Mouse (Mus musculus) liver, embryonic 11.5 days (tissue): Measurements from ENCODE around the gene Ifna15. TPM values are rescaled to one million over a fixed set of nuclear protein-coding genes. Genes with fewer than 3 reads are reported as not detected.
"Not testable (repeated sequence)": the region's sequence is repeated elsewhere in the genome, so short reads cannot be mapped to it uniquely, and the experiment has no call there.

Source experiments
- ATAC-seq: fragments of 200-750 bp; cut with Nextera tagmentation; replicated peaks from 2 replicates; pipeline ENCODE4 v1.8.0; 2017; ENCODE audit warnings: moderate number of reproducible peaks, mild to moderate bottlenecking, moderate TSS enrichment, moderate library complexity; ENCODE audit not compliant: low FRiP score
- DNase-seq: peaks from one replicate; pipeline ENCODE4 v3.0.0-alpha.2; 2017; ENCODE audit warnings: low spot score
- H3K27ac ChIP-seq: fragments of 300-500 bp; sonication (generic); 2 replicates; pipeline ENCODE4 v1.5.1; 2014; ENCODE audit warnings: mild to moderate bottlenecking, low read depth, low read length, control low read depth
- H3K27me3 ChIP-seq: fragments of 300-500 bp; sonication (generic); replicated peaks from 2 replicates; pipeline ENCODE4 v1.6.1; 2014; ENCODE audit warnings: low read length, mixed read lengths; ENCODE audit not compliant: control insufficient read depth, insufficient read depth
- H3K36me3 ChIP-seq: fragments of 300-500 bp; sonication (generic); 2 replicates; pipeline ENCODE4 v1.6.1; 2014; ENCODE audit warnings: mild to moderate bottlenecking, low read length, moderate library complexity, mixed read lengths; ENCODE audit not compliant: control insufficient read depth, insufficient read depth
- H3K4me1 ChIP-seq: fragments of 300-500 bp; sonication (generic); replicated peaks from 2 replicates; pipeline ENCODE4 v1.6.1; 2014; ENCODE audit warnings: low read length, mixed read lengths; ENCODE audit not compliant: control insufficient read depth, insufficient read depth
- H3K4me2 ChIP-seq: fragments of 300-500 bp; sonication (generic); 2 replicates; pipeline ENCODE4 v1.6.1; 2014; ENCODE audit warnings: mild to moderate bottlenecking, control low read depth, moderate library complexity
- H3K4me3 ChIP-seq: fragments of 300-500 bp; sonication (generic); 2 replicates; pipeline ENCODE4 v1.5.1; 2014; ENCODE audit warnings: low read depth, low read length, control low read depth
- H3K9ac ChIP-seq: fragments of 300-500 bp; sonication (generic); 2 replicates; pipeline ENCODE4 v1.6.1; 2014; ENCODE audit warnings: low read depth, low read length, control low read depth
- H3K9me3 ChIP-seq: fragments of 300-500 bp; sonication (generic); 2 replicates; pipeline ENCODE4 v1.6.1; 2016; ENCODE audit warnings: low read length, inconsistent platforms, mixed read lengths; ENCODE audit not compliant: control insufficient read depth
- WGBS: fragments of 180-500 bp; shearing (Covaris S2); extraction: QIAGEN DNeasy Blood & Tissue Kit; methylation state at CpG from one replicate; pipeline ENCODE4 v1.1.7; 2014; 5-methylcytosine and 5-hydroxymethylcytosine counted together
- polyA plus RNA-seq: library from polyadenylated mRNA; unstranded; fragments of >200 nt; fragmentation: Nextera tagmentation; extraction: Ambion mirVana; gene quantifications from 2 replicates; pipeline ENCODE4 v1.2.1, GENCODE M21; 2014

Ifna15 gene
- not detected in 2 replicates for polyA plus RNA-seq

- not testable (repeated sequence) for ATAC-seq, H3K4me3 ChIP-seq, H3K9me3 ChIP-seq, H3K4me2 ChIP-seq, H3K9ac ChIP-seq, H3K27ac ChIP-seq, H3K27me3 ChIP-seq, H3K36me3 ChIP-seq, H3K4me1 ChIP-seq, DNase-seq
Observed at GRCm38 (mm10) chr4:88558145-88558544, at the start of gene Ifna15. TSS of gene Ifna15 (minus strand) at chr4:88558245.

GRCm38 (mm10) chr4:88603276-88603675, 45.2 kb upstream of the Ifna15 start, which contains the start of gene Ifna12:
TSS of gene Ifna12 (minus strand) at chr4:88603376.
- H3K4me3 ChIP-seq, result no peak within 1 kb of the TSS
- no peaks in the 10 kb centered on the region for H3K9me3 ChIP-seq
- DNase-seq (no peak), ATAC-seq (no peak)
- H3K27me3 ChIP-seq, result no peaks in the 10 kb centered on the region
- H3K4me1 ChIP-seq, result no peaks in the 10 kb centered on the region
- H3K27ac ChIP-seq, result no peak within 1 kb of the TSS
- H3K4me2 ChIP-seq, result no peak within 1 kb of the TSS
- H3K36me3 ChIP-seq, result no peaks in the 10 kb centered on the region
- H3K9ac ChIP-seq, result no peak within 1 kb of the TSS

GRCm38 (mm10) chr4:88592285-88592684, 34.2 kb upstream of the Ifna15 start, which contains the start of gene Ifna9:
TSS of gene Ifna9 (minus strand) at chr4:88592385.
- no peaks in the 10 kb centered on the region for H3K36me3 ChIP-seq
- no peak within 1 kb of the TSS for H3K4me3 ChIP-seq
- H3K9ac ChIP-seq, result no peak within 1 kb of the TSS
- DNase-seq (no peak), ATAC-seq (no peak)
- H3K9me3 ChIP-seq, result no peaks in the 10 kb centered on the region
- no peak within 1 kb of the TSS for H3K27ac ChIP-seq
- H3K4me1 ChIP-seq, result no peaks in the 10 kb centered on the region
- H3K27me3 ChIP-seq, result no peaks in the 10 kb centered on the region
- WGBS, result 64% methylated on average over 1 of the region's 1 CpGs
- no peak within 1 kb of the TSS for H3K4me2 ChIP-seq

- no peak within 1 kb of the TSS for H3K4me2 ChIP-seq
- DNase-seq (no peak), ATAC-seq (no peak)
- H3K9ac ChIP-seq, result no peak within 1 kb of the TSS
- WGBS, result 63% methylated on average over 1 of the region's 1 CpGs
- H3K9me3 ChIP-seq, result no peaks in the 10 kb centered on the region
- H3K27ac ChIP-seq, result no peak within 1 kb of the TSS
- no peak within 1 kb of the TSS for H3K4me3 ChIP-seq
- H3K4me1 ChIP-seq, result no peaks in the 10 kb centered on the region
- H3K36me3 ChIP-seq, result no peaks in the 10 kb centered on the region
- H3K27me3 ChIP-seq, result no peaks in the 10 kb centered on the region
Observed at GRCm38 (mm10) chr4:88571698-88572097, 13.7 kb upstream of the Ifna15 start, which contains the start of gene Ifna14. TSS of gene Ifna14 (minus strand) at chr4:88571798.

- ATAC-seq (no peak), DNase-seq (no peak)
- Histone ChIP-seq H3K9me3 (no peaks in the 10 kb centered on the region), H3K4me1 (no peaks in the 10 kb centered on the region), H3K9ac (no peak overlapping the region), H3K4me2 (no peak overlapping the region), H3K27ac (no peak overlapping the region), H3K4me3 (no peak overlapping the region), H3K27me3 (no peaks in the 10 kb centered on the region), H3K36me3 (no peaks in the 10 kb centered on the region)
- 89% methylated on average over 1 of the region's 1 CpGs for WGBS
Observed at GRCm38 (mm10) chr4:88561791-88562190, 3.7 kb upstream of the Ifna15 start.

- peak overlapping the region; percentile 79 for H3K4me2 ChIP-seq
- H3K27me3 ChIP-seq, result no peaks in the 10 kb centered on the region
- no peaks in the 10 kb centered on the region for H3K9me3 ChIP-seq
- WGBS, result 30% methylated on average over 22 of the region's 22 CpGs
- peak overlapping the region; percentile 47 for H3K4me3 ChIP-seq
- peak; percentile 97 for ATAC-seq
- DNase-seq, result peak; percentile 78
- H3K36me3 ChIP-seq, result no peaks in the 10 kb centered on the region
- no peaks in the 10 kb centered on the region for H3K4me1 ChIP-seq
- H3K9ac ChIP-seq, result peak overlapping the region; percentile 50
- no peak overlapping the region for H3K27ac ChIP-seq
Observed at GRCm38 (mm10) chr4:88550161-88550945, 7.7 kb downstream of the Ifna15 start.

- H3K27ac ChIP-seq, result no peak overlapping the region
- DNase-seq (no peak), ATAC-seq (no peak)
- no peaks in the 10 kb centered on the region for H3K36me3 ChIP-seq
- no peaks in the 10 kb centered on the region for H3K4me1 ChIP-seq
- no peak overlapping the region for H3K9ac ChIP-seq
- H3K4me3 ChIP-seq, result no peak overlapping the region
- WGBS, result 78% methylated on average over 1 of the region's 1 CpGs
- H3K4me2 ChIP-seq, result no peak overlapping the region
- no peaks in the 10 kb centered on the region for H3K27me3 ChIP-seq
- no peaks in the 10 kb centered on the region for H3K9me3 ChIP-seq
Observed at GRCm38 (mm10) chr4:88547986-88548385, 10.1 kb downstream of the Ifna15 start.

GRCm38 (mm10) chr4:88543649-88544234, 14.3 kb downstream of the Ifna15 start:
- Histone ChIP-seq H3K4me3 (no peak overlapping the region), H3K36me3 (no peaks in the 10 kb centered on the region), H3K4me2 (no peak overlapping the region), H3K4me1 (no peaks in the 10 kb centered on the region), H3K27me3 (no peaks in the 10 kb centered on the region), H3K9me3 (no peaks in the 10 kb centered on the region), H3K27ac (no peak overlapping the region), H3K9ac (no peak overlapping the region)
- WGBS, result 51% methylated on average over 2 of the region's 2 CpGs
- ATAC-seq (no peak; the same call in 1 of the 2 replicates), DNase-seq (no peak)
